Mouse (Mus musculus) stomach, postnatal 0 days (tissue): Measurements from ENCODE around the gene Il2ra. TPM values are rescaled to one million over a fixed set of nuclear protein-coding genes. Genes with fewer than 3 reads are reported as not detected.

Experiments
- ATAC-seq: fragments of 200-750 bp; cut with Nextera tagmentation; 2 replicates; pipeline ENCODE4 v1.8.0; 2017; ENCODE audit not compliant: low FRiP score, low TSS enrichment
- DNase-seq: peaks from one replicate; pipeline ENCODE4 v3.0.0-alpha.2; 2016; ENCODE audit warnings: low spot score
- H3K27ac ChIP-seq: fragments of 300-500 bp; sonication (generic); replicated peaks from 2 replicates; pipeline ENCODE4 v1.5.1; 2014; ENCODE audit warnings: mild to moderate bottlenecking, control low read depth
- H3K27me3 ChIP-seq: fragments of 300-500 bp; sonication (generic); 2 replicates; pipeline ENCODE4 v1.6.1; 2014; ENCODE audit warnings: low read length; ENCODE audit not compliant: control insufficient read depth, insufficient read depth
- H3K36me3 ChIP-seq: fragments of 300-500 bp; sonication (generic); 2 replicates; pipeline ENCODE4 v1.6.1; 2014; ENCODE audit warnings: low read length, mixed read lengths; ENCODE audit not compliant: control insufficient read depth, insufficient read depth
- H3K4me1 ChIP-seq: fragments of 300-500 bp; sonication (generic); replicated peaks from 2 replicates; pipeline ENCODE4 v1.6.1; 2014; ENCODE audit warnings: antibody characterized with exemption; ENCODE audit not compliant: control insufficient read depth, insufficient read depth
- H3K4me2 ChIP-seq: fragments of 300-500 bp; sonication (generic); replicated peaks from 2 replicates; pipeline ENCODE4 v1.6.1; 2014; ENCODE audit warnings: low read depth, mild to moderate bottlenecking, control low read depth, moderate library complexity
- H3K4me3 ChIP-seq: fragments of 300-500 bp; sonication (generic); 2 replicates; pipeline ENCODE4 v1.5.1; 2014; ENCODE audit warnings: low read depth, low read length, control low read depth
- H3K9ac ChIP-seq: fragments of 300-500 bp; sonication (generic); 2 replicates; pipeline ENCODE4 v1.6.1; 2014; ENCODE audit warnings: mild to moderate bottlenecking, low read length, control low read depth, mixed read lengths
- H3K9me3 ChIP-seq: fragments of 300-500 bp; sonication (generic); 2 replicates; pipeline ENCODE4 v1.6.1; 2016; ENCODE audit warnings: low read length; ENCODE audit not compliant: control insufficient read depth
- CTCF ChIP-seq: IDR thresholded peaks from 2 replicates; pipeline ENCODE4 v1.5.1; 2016; ENCODE audit warnings: antibody characterized with exemption, low read depth, mild to moderate bottlenecking, moderate library complexity
- EP300 ChIP-seq: optimal IDR thresholded peaks from 2 replicates; pipeline ENCODE3; 2016; ENCODE audit warnings: antibody characterized with exemption
- WGBS: fragments of 180-500 bp; shearing (Covaris S2); extraction: QIAGEN DNeasy Blood & Tissue Kit; methylation state at CpG from one replicate; pipeline ENCODE4 v1.1.7; 2014; 5-methylcytosine and 5-hydroxymethylcytosine counted together
- polyA plus RNA-seq: library from polyadenylated mRNA; unstranded; fragments of >200 nt; fragmentation: Nextera tagmentation; extraction: Ambion mirVana; gene quantifications from 2 replicates; pipeline ENCODE4 v1.2.1, GENCODE M21; 2015

Il2ra gene
- polyA plus RNA-seq, 1 experiment from 2014 or later: not detected

DNA sequence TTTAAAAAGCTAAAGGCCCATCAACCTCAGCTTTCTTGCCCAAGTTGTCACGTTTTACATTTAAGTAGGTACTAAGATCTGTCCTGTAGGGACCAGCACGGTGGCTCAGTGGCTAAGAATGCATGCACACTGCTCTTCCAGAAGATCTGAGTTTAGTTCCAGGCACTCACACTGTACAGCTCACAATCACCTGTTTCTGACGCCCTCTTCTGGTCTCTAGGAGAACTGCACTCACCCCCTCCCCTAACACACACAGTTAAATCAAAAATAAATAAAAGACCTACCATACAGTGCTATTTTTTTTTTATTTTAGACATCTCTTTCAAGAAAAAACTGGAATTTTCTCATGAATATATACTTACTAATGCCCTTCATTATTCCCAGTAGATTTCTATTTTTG lies 29.5 kb downstream of the Il2ra start:
- no peak overlapping the region for H3K4me3 ChIP-seq
- H3K36me3 ChIP-seq: no peaks in the 10 kb centered on the region
- H3K27me3 ChIP-seq: no peaks in the 10 kb centered on the region
- H3K9ac ChIP-seq: no peak overlapping the region
- WGBS: 27% methylated on average over 3 of the region's 3 CpGs
- no peaks in the 10 kb centered on the region for H3K9me3 ChIP-seq
- H3K4me2 ChIP-seq: no peak overlapping the region
- H3K4me1 ChIP-seq: no peaks in the 10 kb centered on the region
- ATAC-seq (no peak), DNase-seq (no peak)
- TF ChIP-seq EP300: no peak
- TF ChIP-seq CTCF: peak; percentile 48
- H3K27ac ChIP-seq: no peak overlapping the region

GRCm38 (mm10) chr2:11679626-11680025 lies 37.0 kb downstream of the Il2ra start:
- Histone ChIP-seq H3K36me3 (no peaks in the 10 kb centered on the region), H3K4me1 (no peaks in the 10 kb centered on the region), H3K4me2 (no peak overlapping the region), H3K4me3 (no peak overlapping the region), H3K9me3 (no peaks in the 10 kb centered on the region), H3K27ac (no peak overlapping the region), H3K9ac (no peak overlapping the region), H3K27me3 (no peaks in the 10 kb centered on the region)
- ATAC-seq (no peak), DNase-seq (no peak)
- 54% methylated on average over 7 of the region's 7 CpGs for WGBS
- TF ChIP-seq EP300 (no peak), CTCF (no peak)

GRCm38 (mm10) chr2:11682712-11683111 lies 40.1 kb downstream of the Il2ra start:
- Histone ChIP-seq H3K4me3 (no peak overlapping the region), H3K9ac (no peak overlapping the region), H3K4me1 (no peaks in the 10 kb centered on the region), H3K36me3 (no peaks in the 10 kb centered on the region), H3K9me3 (no peaks in the 10 kb centered on the region), H3K27me3 (no peaks in the 10 kb centered on the region), H3K27ac (no peak overlapping the region), H3K4me2 (no peak overlapping the region)
- WGBS: 64% methylated on average over 4 of the region's 4 CpGs
- no peak for DNase-seq
- no peak for TF ChIP-seq CTCF
- no peak for TF ChIP-seq EP300
- no peak for ATAC-seq

- no peak for DNase-seq
- no peak overlapping the region for H3K27ac ChIP-seq
- 67% methylated on average over 4 of the region's 4 CpGs for WGBS
- H3K9me3 ChIP-seq: no peaks in the 10 kb centered on the region
- H3K4me3 ChIP-seq: no peak overlapping the region
- no peak overlapping the region for H3K9ac ChIP-seq
- no peaks in the 10 kb centered on the region for H3K4me1 ChIP-seq
- no peak for ATAC-seq
- no peaks in the 10 kb centered on the region for H3K27me3 ChIP-seq
- TF ChIP-seq EP300 (no peak), CTCF (no peak)
- no peak overlapping the region for H3K4me2 ChIP-seq
- H3K36me3 ChIP-seq: no peaks in the 10 kb centered on the region
Observed at GRCm38 (mm10) chr2:11686512-11686911, 43.9 kb downstream of the Il2ra start.

DNA sequence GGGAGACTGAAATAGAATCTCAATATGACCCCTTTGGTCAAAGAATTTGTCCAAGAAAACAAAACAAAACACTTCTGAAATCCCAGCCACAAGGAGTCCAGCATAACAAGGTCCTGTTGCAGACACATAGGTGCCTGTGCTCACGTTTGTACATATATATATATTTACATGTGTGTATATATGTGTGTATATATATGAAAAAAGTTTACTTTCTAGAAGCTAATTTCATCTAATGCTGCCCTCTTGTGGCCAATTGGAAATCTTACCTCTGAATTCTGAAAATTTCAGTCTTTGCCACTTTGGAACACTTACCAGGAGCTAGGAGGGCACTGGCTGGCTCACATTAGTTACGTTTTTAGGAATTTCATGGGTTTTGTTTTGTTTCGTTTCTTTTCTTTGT lies 44.8 kb downstream of the Il2ra start:
- Histone ChIP-seq H3K4me1 (no peaks in the 10 kb centered on the region), H3K9me3 (no peaks in the 10 kb centered on the region), H3K9ac (no peak overlapping the region), H3K4me2 (no peak overlapping the region), H3K27ac (no peak overlapping the region), H3K4me3 (no peak overlapping the region), H3K27me3 (no peaks in the 10 kb centered on the region), H3K36me3 (no peaks in the 10 kb centered on the region)
- TF ChIP-seq EP300 (no peak), CTCF (peak; percentile 67)
- ATAC-seq (no peak), DNase-seq (no peak)
- 7% methylated on average over 3 of the region's 3 CpGs for WGBS

GRCm38 (mm10) chr2:11690201-11690890 lies 47.7 kb downstream of the Il2ra start:
- no peak overlapping the region for H3K27ac ChIP-seq
- no peaks in the 10 kb centered on the region for H3K27me3 ChIP-seq
- ATAC-seq (no peak), DNase-seq (no peak)
- no peaks in the 10 kb centered on the region for H3K36me3 ChIP-seq
- H3K9ac ChIP-seq: no peak overlapping the region
- H3K4me1 ChIP-seq: no peaks in the 10 kb centered on the region
- H3K4me2 ChIP-seq: no peak overlapping the region
- TF ChIP-seq EP300: no peak
- no peak for TF ChIP-seq CTCF
- 63% methylated on average over 8 of the region's 8 CpGs for WGBS
- no peak overlapping the region for H3K4me3 ChIP-seq
- no peaks in the 10 kb centered on the region for H3K9me3 ChIP-seq
